ENCODE assay signal across 7 mouse cellular contexts in genomic region chr3:108145534-108146445, GRCm38 (mm10). TPM values are rescaled to one million over a fixed set of nuclear protein-coding genes. Genes with fewer than 3 reads are reported as not detected.
A peak's percentile ranks its signal among the peaks of the same experiment; 100 is the strongest.
DNase-seq lines count a peak whose midpoint lies in the region; ATAC-seq and TF ChIP-seq lines count a peak whose summit lies in the region.

Gene Gnai3, minus strand, starts transcription at chr3:108146146.

- under 1% methylated on average over 63 of the region's 63 CpGs for WGBS in embryonic facial prominence, embryonic 10.5 days
- WGBS in intestine, postnatal 0 days, result under 1% methylated on average over 63 of the region's 63 CpGs
- WGBS in midbrain, embryonic 12.5 days, result under 1% methylated on average over 63 of the region's 63 CpGs
- WGBS in small intestine, adult 2 months, result under 1% methylated on average over 63 of the region's 63 CpGs

- peak; percentile 94 for DNase-seq in adrenal gland, postnatal 10 days
- DNase-seq in embryonic facial prominence, embryonic 10.5 days (ENCODE audit: low spot score), result peak; percentile 94
- DNase-seq in gonadal fat pad, adult 2 months (ENCODE audit: low read depth), result peak; percentile 46
- peak; percentile 90 for DNase-seq in left cerebral cortex, postnatal 4 days

- TF ChIP-seq POLR2A in small intestine, adult 2 months (IDR thresholded peaks at IDR 0.05; ENCODE audit: low read depth, low read length), result peak; percentile 95

- H3K4me2 ChIP-seq in intestine, postnatal 0 days (replicated peaks; ENCODE audit: low read depth), result peak within 1 kb of the TSS; percentile 69
- peak within 1 kb of the TSS; percentile 88 for H3K4me2 ChIP-seq in midbrain, embryonic 12.5 days (replicated peaks)

- H3K4me3 ChIP-seq in embryonic facial prominence, embryonic 10.5 days, result peak within 1 kb of the TSS; percentile 78
- peak within 1 kb of the TSS; percentile 99 for H3K4me3 ChIP-seq in intestine, postnatal 0 days (ENCODE audit: low read depth, low read length)
- H3K4me3 ChIP-seq in midbrain, embryonic 12.5 days, result peak within 1 kb of the TSS; percentile 61
- H3K4me3 ChIP-seq in small intestine, adult 2 months (ENCODE audit: low read depth, low read length), result peak within 1 kb of the TSS; percentile 97

- ATAC-seq in intestine, postnatal 0 days, result peak; percentile 91
- peak; percentile 94 for ATAC-seq in midbrain, embryonic 12.5 days (ENCODE audit: low FRiP score, low read depth)

- no peaks in the 10 kb centered on the region for H3K9me3 ChIP-seq in embryonic facial prominence, embryonic 10.5 days
- no peaks in the 10 kb centered on the region for H3K9me3 ChIP-seq in intestine, postnatal 0 days (ENCODE audit: control insufficient read depth)
- no peaks in the 10 kb centered on the region for H3K9me3 ChIP-seq in midbrain, embryonic 12.5 days

- intact Hi-C loops in left cerebral cortex, postnatal 4 days (cut with DNase I), result loop anchor here (5.0 kb wide), 2 partner anchors 73 to 278 kb away; no protein-coding TSS in a partner anchor

- peaks cover 7% of the 10 kb centered on the region; the same call in 1 of the 2 replicates for H3K36me3 ChIP-seq in embryonic facial prominence, embryonic 10.5 days (replicated peaks)
- no peaks in the 10 kb centered on the region for H3K36me3 ChIP-seq in intestine, postnatal 0 days (ENCODE audit: control insufficient read depth, insufficient read depth)
- H3K36me3 ChIP-seq in midbrain, embryonic 12.5 days, result no peaks in the 10 kb centered on the region
- peaks cover 4% of the 10 kb centered on the region for H3K36me3 ChIP-seq in small intestine, adult 2 months (ENCODE audit: control insufficient read depth, insufficient read depth, low read length)

- peaks cover 30% of the 10 kb centered on the region for H3K4me1 ChIP-seq in embryonic facial prominence, embryonic 10.5 days
- H3K4me1 ChIP-seq in intestine, postnatal 0 days (replicated peaks; ENCODE audit: control insufficient read depth, insufficient read depth, low read length), result no peaks in the 10 kb centered on the region
- H3K4me1 ChIP-seq in midbrain, embryonic 12.5 days, result peaks cover 15% of the 10 kb centered on the region
- H3K4me1 ChIP-seq in small intestine, adult 2 months (ENCODE audit: control insufficient read depth, insufficient read depth, insufficient read length, low read length), result peaks cover 5% of the 10 kb centered on the region; the same call in 1 of the 2 replicates

- TF ChIP-seq CTCF in intestine, postnatal 0 days (IDR thresholded peaks at IDR 0.05; ENCODE audit: low read depth), result no peak
- 0 out of 2 replicates have a peak, but pooled peaks have one; percentile 10 for TF ChIP-seq CTCF in small intestine, adult 2 months (IDR thresholded peaks at IDR 0.05; ENCODE audit: extremely low read depth, insufficient read length, insufficient replicate concordance, low read depth, low read length)

- peak within 1 kb of the TSS; percentile 96 for H3K9ac ChIP-seq in intestine, postnatal 0 days (ENCODE audit: low read depth, low read length)
- H3K9ac ChIP-seq in midbrain, embryonic 12.5 days (replicated peaks), result peak within 1 kb of the TSS; percentile 79

- H3K27me3 ChIP-seq in embryonic facial prominence, embryonic 10.5 days (replicated peaks; ENCODE audit: low read depth, poor library complexity, severe bottlenecking), result no peaks in the 10 kb centered on the region
- H3K27me3 ChIP-seq in intestine, postnatal 0 days (replicated peaks; ENCODE audit: control insufficient read depth, insufficient read depth, low read length), result no peaks in the 10 kb centered on the region
- H3K27me3 ChIP-seq in midbrain, embryonic 12.5 days, result no peaks in the 10 kb centered on the region
- no peaks in the 10 kb centered on the region for H3K27me3 ChIP-seq in small intestine, adult 2 months (ENCODE audit: control insufficient read depth, insufficient read depth, low read length)

- H3K27ac ChIP-seq in embryonic facial prominence, embryonic 10.5 days (replicated peaks), result peak within 1 kb of the TSS; percentile 95
- H3K27ac ChIP-seq in intestine, postnatal 0 days (ENCODE audit: low read depth, low read length), result peak within 1 kb of the TSS; percentile 94
- H3K27ac ChIP-seq in midbrain, embryonic 12.5 days (replicated peaks), result peak within 1 kb of the TSS; percentile 96
- H3K27ac ChIP-seq in small intestine, adult 2 months (ENCODE audit: insufficient read depth, low read depth, low read length), result peak within 1 kb of the TSS; percentile 88

RNA-seq across cellular contexts. Expression of gene Gnai3, which starts in this region (rescaled TPM):
- 100 to 1,000 TPM; 101 to 113 TPM for total RNA-seq in adrenal gland, postnatal 10 days (2021)
- polyA plus RNA-seq in embryonic facial prominence, embryonic 10.5 days (2016; fragmentation: Nextera tagmentation; extraction: Ambion mirVana), result 194 and 195 TPM in 2 replicates
- 35.9 and 46.2 TPM in 2 replicates for polyA plus RNA-seq in gonadal fat pad, adult 2 months (2012; rRNA removed)
- 99.6 and 101 TPM in 2 replicates for polyA plus RNA-seq in intestine, postnatal 0 days (2015; fragmentation: Nextera tagmentation; extraction: Ambion mirVana)
- 10 to 100 TPM; 88.6 to 90.4 TPM for total RNA-seq in left cerebral cortex, postnatal 4 days (2021)
- polyA plus RNA-seq in midbrain, embryonic 12.5 days (2016; fragmentation: Nextera tagmentation; extraction: Ambion mirVana), result 189 and 199 TPM in 2 replicates
- polyA plus RNA-seq in small intestine, adult 2 months (2012; rRNA removed), result 5.4 and 14.8 TPM in 2 replicates

Comparison
In these comparisons a context has a peak if more than half of its experiments do, and no peak if none do; other contexts are left out.
1. Peak in every context shown above with its lines: DNase-seq, ATAC-seq, H3K4me3 ChIP-seq and H3K27ac ChIP-seq.